Mouse (Mus musculus) cortical plate, adult 2 months (tissue): ENCODE measurements around the gene Romo1. TPM values are rescaled to one million over a fixed set of nuclear protein-coding genes. Genes with fewer than 3 reads are reported as not detected.
"Not testable (repeated sequence)": the region's sequence is repeated elsewhere in the genome, so short reads cannot be mapped to it uniquely, and the experiment has no call there.

Experiments
- H3K27ac ChIP-seq: fragments of 200-500 bp; 2 replicates; pipeline ENCODE4 v1.5.1; 2012; ENCODE audit warnings: low read length, control low read depth, inconsistent platforms; ENCODE audit not compliant: insufficient read depth
- H3K4me1 ChIP-seq: fragments of 200-500 bp; 2 replicates; pipeline ENCODE4 v1.6.1; 2011; ENCODE audit warnings: low read length; ENCODE audit not compliant: control insufficient read depth, insufficient read depth
- H3K4me3 ChIP-seq: fragments of 200-500 bp; 2 replicates; pipeline ENCODE4 v1.5.1; 2011; ENCODE audit warnings: mild to moderate bottlenecking, low read length, control low read depth; ENCODE audit not compliant: insufficient read depth
- CTCF ChIP-seq: fragments of 200-500 bp; IDR thresholded peaks from 2 replicates; pipeline ENCODE4 v1.5.1; 2011; ENCODE audit warnings: mild to moderate bottlenecking, control low read depth, low read length; ENCODE audit not compliant: insufficient read depth; ENCODE audit errors: extremely low read depth
- POLR2A ChIP-seq: fragments of 200-500 bp; IDR thresholded peaks from 2 replicates; pipeline ENCODE4 v1.6.1; 2011; ENCODE audit warnings: mild to moderate bottlenecking, low read length, control low read depth; ENCODE audit not compliant: insufficient read depth; ENCODE audit errors: extremely low read depth
- polyA plus RNA-seq: library from polyadenylated mRNA; depleted of rRNA; stranded (reverse); fragments of >200 nt; gene quantifications from 2 replicates; pipeline ENCODE4 v1.2.3, GENCODE M21; 2012; rRNA removed

The Romo1 gene
- 247 and 260 TPM in 2 replicates for polyA plus RNA-seq

GRCm38 (mm10) chr2:156143953-156144724 is at the start of gene Romo1, which contains the start of gene Nfs1:
Gene Romo1 (plus strand): TSS chr2:156144039.
Gene Nfs1 (minus strand): TSS chr2:156144186.
- Histone ChIP-seq H3K27ac (peak within 1 kb of the TSS; percentile 54), H3K4me1 (no peaks in the 10 kb centered on the region), H3K4me3 (peak within 1 kb of the TSS; percentile 75)
- TF ChIP-seq CTCF (no peak; the same call in 1 of the 2 replicates), POLR2A (peak; percentile 84)

- Histone ChIP-seq H3K27ac (peak overlapping the region; percentile 99; the same call in 1 of the 2 replicates), H3K4me3 (peak overlapping the region; percentile 89), H3K4me1 (peaks cover 2% of the 10 kb centered on the region)
- no peak for TF ChIP-seq POLR2A
- TF ChIP-seq CTCF: no peak
Measured at GRCm38 (mm10) chr2:156110627-156111357, 33.0 kb upstream of the Romo1 start.

- Histone ChIP-seq H3K27ac (peak within 1 kb of the TSS; percentile 99), H3K4me3 (peak within 1 kb of the TSS; percentile 89), H3K4me1 (peaks cover 2% of the 10 kb centered on the region)
- TF ChIP-seq CTCF (no peak), POLR2A (peak; percentile 78)
Measured at GRCm38 (mm10) chr2:156111358-156112079, 32.3 kb upstream of the Romo1 start, which contains the start of the genes Cpne1 and Rbm12. Gene Cpne1 (minus strand): TSS chr2:156111965. Gene Rbm12 (minus strand): TSS chr2:156111978.

GRCm38 (mm10) chr2:156112080-156112423 is 31.8 kb upstream of the Romo1 start:
- H3K27ac ChIP-seq, H3K4me1 ChIP-seq: not testable (repeated sequence)
- peak overlapping the region; percentile 89 for H3K4me3 ChIP-seq

GRCm38 (mm10) chr2:156119566-156119965 is 24.3 kb upstream of the Romo1 start:
- Histone ChIP-seq H3K4me3 (no peak overlapping the region), H3K27ac (no peak overlapping the region), H3K4me1 (no peaks in the 10 kb centered on the region)
- no peak for TF ChIP-seq CTCF
- no peak for TF ChIP-seq POLR2A

GRCm38 (mm10) chr2:156123731-156124130 is 20.1 kb upstream of the Romo1 start:
- Histone ChIP-seq H3K4me1 (no peaks in the 10 kb centered on the region), H3K27ac (no peak overlapping the region), H3K4me3 (no peak overlapping the region)
- TF ChIP-seq POLR2A (no peak), CTCF (no peak)

GRCm38 (mm10) chr2:156126992-156127391 is 16.8 kb upstream of the Romo1 start, which contains the start of gene Gm28036:
Gene Gm28036 (minus strand): TSS chr2:156127092.
- Histone ChIP-seq H3K27ac (no peak within 1 kb of the TSS), H3K4me3 (no peak within 1 kb of the TSS), H3K4me1 (no peaks in the 10 kb centered on the region)
- TF ChIP-seq CTCF (no peak), POLR2A (no peak)

GRCm38 (mm10) chr2:156134161-156134560 is 9.7 kb upstream of the Romo1 start:
- Histone ChIP-seq H3K27ac (no peak overlapping the region), H3K4me1 (no peaks in the 10 kb centered on the region), H3K4me3 (no peak overlapping the region)
- TF ChIP-seq POLR2A (no peak), CTCF (no peak)

GRCm38 (mm10) chr2:156135695-156136094 is 8.1 kb upstream of the Romo1 start:
- Histone ChIP-seq H3K27ac (no peak overlapping the region), H3K4me1 (no peaks in the 10 kb centered on the region), H3K4me3 (no peak overlapping the region)
- TF ChIP-seq CTCF: peak; percentile 31
- no peak for TF ChIP-seq POLR2A

GRCm38 (mm10) chr2:156142820-156143219 is 1.0 kb upstream of the Romo1 start:
- TF ChIP-seq POLR2A: no peak
- TF ChIP-seq CTCF: no peak
- Histone ChIP-seq H3K4me3 (peak overlapping the region; percentile 75; the same call in 1 of the 2 replicates), H3K4me1 (no peaks in the 10 kb centered on the region), H3K27ac (no peak overlapping the region)
